Mouse (Mus musculus) lung, postnatal 4 days (tissue): Measurements from ENCODE around the gene Rs1.
"Not testable (repeated sequence)": the region's sequence is repeated elsewhere in the genome, so short reads cannot be mapped to it uniquely, and the experiment has no call there.

Experiments used
- DNase-seq, 2 experiments: peaks; one replicate each; pipeline ENCODE4 v3.0.0; 2021

Rs1 gene

GRCm38 (mm10) chrX:160767713-160768112 lies at the start of gene Rs1:
Gene Rs1 (plus strand): TSS chrX:160768013.
- DNase-seq, result no peak

DNA sequence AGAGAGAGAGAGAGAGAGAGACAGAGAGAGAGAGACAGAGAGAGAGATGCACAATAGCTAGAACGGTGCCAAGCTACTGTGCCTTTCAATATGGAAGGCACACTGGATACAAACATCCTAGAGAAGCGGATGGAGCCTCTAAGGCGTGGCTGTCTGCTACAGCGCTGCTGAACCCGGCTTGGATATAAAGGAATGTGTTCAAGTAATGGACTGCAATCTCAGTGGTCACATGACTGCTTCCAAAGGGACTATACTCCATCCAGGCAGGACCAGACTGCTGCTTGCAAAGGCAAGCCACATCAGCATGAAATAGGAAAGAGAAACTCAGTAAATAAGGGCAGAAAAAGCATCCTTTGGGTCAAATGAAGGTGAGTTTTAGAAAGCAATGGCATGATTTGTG lies 32.2 kb upstream of the Rs1 start, which contains the start of gene Ppef1:
TSS of gene Ppef1 (minus strand) at position 116 of the 400 bp plus-strand sequence.
- DNase-seq, result no peak

DNA sequence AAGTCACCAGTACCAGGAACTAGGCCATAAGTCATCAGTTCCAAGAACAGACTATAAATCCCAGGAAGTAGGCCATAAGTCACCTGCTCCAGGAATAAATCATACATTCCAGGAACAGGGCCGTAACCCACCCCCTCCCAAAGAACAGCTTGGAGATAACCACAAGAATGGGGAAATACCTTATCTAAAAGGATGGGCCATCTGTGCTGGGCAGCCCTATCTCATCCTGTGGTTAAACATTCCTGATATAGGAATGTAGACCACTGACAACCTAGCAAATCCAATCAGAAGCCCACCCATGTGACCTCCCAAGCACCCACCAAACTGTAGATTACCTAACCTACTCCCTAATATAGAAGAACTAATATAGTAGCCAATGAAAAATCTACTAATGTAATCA lies 22.4 kb upstream of the Rs1 start:
- no peak for DNase-seq

GRCm38 (mm10) chrX:160748653-160749052 lies 19.2 kb upstream of the Rs1 start:
- no peak for DNase-seq

DNA sequence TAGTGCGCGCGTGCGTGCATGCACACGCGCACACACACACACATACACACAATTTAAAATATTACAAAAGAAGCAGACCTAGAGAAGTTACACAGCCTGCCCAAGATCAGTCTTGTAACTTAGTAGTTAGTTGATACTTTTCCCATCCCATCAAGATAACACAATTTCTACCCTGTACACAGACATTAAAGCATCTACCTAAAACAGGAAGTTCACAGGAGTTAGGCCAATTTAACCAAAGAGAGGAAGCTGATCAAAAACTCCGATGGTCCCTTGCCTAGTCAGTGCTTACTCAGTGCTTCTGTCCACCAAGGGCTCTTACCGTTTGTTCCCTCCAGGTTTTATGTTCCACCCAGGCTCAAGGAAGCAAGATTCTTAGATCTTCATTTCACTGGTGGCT lies 17.0 kb upstream of the Rs1 start:
- DNase-seq, result no peak

GRCm38 (mm10) chrX:160765389-160766232 lies 2.2 kb upstream of the Rs1 start:
- peak; percentile 88 to 93 for DNase-seq

GRCm38 (mm10) chrX:160766233-160766616 lies 1.6 kb upstream of the Rs1 start:
- peak in 1 of 2 experiments; percentile 58 for DNase-seq

GRCm38 (mm10) chrX:160769622-160770021 lies 1.8 kb downstream of the Rs1 start:
- DNase-seq, result not testable (repeated sequence)

DNA sequence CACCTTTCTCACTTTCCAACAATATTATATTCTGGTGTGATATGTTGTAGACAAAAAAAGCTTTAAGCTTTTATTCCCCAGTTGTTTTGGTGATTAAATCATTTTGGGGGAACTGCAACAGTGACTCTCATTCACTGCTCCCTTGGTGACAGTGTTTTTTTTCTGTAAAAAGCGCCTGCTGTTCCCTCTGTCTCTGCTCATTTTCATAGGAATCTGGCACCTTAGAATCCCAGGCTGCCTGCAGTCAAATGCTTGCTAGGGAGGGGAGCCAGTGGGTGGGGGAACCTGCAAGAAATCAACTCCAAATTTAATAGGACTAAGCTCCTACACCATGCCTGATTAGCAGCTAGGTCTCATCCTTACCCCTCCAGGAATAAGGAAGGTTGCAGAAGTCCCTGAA lies 5.2 kb downstream of the Rs1 start:
- no peak for DNase-seq

GRCm38 (mm10) chrX:160782276-160782675 lies 14.5 kb downstream of the Rs1 start:
- DNase-seq, result no peak

- no peak for DNase-seq
Measured at GRCm38 (mm10) chrX:160794920-160795319, 27.1 kb downstream of the Rs1 start.

GRCm38 (mm10) chrX:160804409-160805150 lies 36.8 kb downstream of the Rs1 start:
- no peak for DNase-seq

GRCm38 (mm10) chrX:160808226-160808625 lies 40.4 kb downstream of the Rs1 start:
- DNase-seq, result no peak
